Mouse (Mus musculus) G1E (cell line): ENCODE measurements around the gene Parp16.

ENCODE experiments used
- CTCF ChIP-seq: IDR thresholded peaks from 2 replicates; pipeline ENCODE4 v1.5.1; 2012; ENCODE audit warnings: low read depth, low read length, inconsistent platforms, mixed read lengths
- GATA1 ChIP-seq: IDR thresholded peaks from 2 replicates; pipeline ENCODE4 v1.6.1; 2012; ENCODE audit warnings: borderline replicate concordance, low read length, inconsistent platforms, mixed read lengths
- POLR2AphosphoS5 ChIP-seq: IDR thresholded peaks from 2 replicates; pipeline ENCODE4 v1.6.1; 2012; ENCODE audit warnings: low read depth, low read length, inconsistent platforms; ENCODE audit not compliant: insufficient replicate concordance
- TAL1 ChIP-seq: conservative IDR thresholded peaks from 2 replicates; pipeline ENCODE4 v1.6.1; 2012; ENCODE audit warnings: low read depth, low read length, inconsistent platforms, mixed read lengths

- TF ChIP-seq CTCF (no peak), POLR2AphosphoS5 (no peak), TAL1 (no peak), GATA1 (no peak)
Observed at GRCm38 (mm10) chr9:65214778-65215493, 19.8 kb downstream of the Parp16 start.
